Mouse (Mus musculus) central nervous system, embryonic 18 days (tissue): Measurements from ENCODE around the gene Olfr727. TPM values are rescaled to one million over a fixed set of nuclear protein-coding genes. Genes with fewer than 3 reads are reported as not detected.

ENCODE experiments used
- polyA plus RNA-seq: library from polyadenylated mRNA; depleted of rRNA; stranded (reverse); fragments of >200 nt; gene quantifications from 2 replicates; pipeline ENCODE4 v1.2.3, GENCODE M21; 2012; rRNA removed

Olfr727 gene
- not detected in 2 replicates for polyA plus RNA-seq

GRCm38 (mm10) chr14:50122886-50123285 is at the start of gene Olfr727:
Gene Olfr727, plus strand, starts transcription at chr14:50123186.

GRCm38 (mm10) chr14:50090853-50091252 is 32.1 kb upstream of the Olfr727 start, which contains the start of gene Olfr726:
Gene Olfr726, minus strand, starts transcription at chr14:50090953.

GRCm38 (mm10) chr14:50142580-50142979 is 19.6 kb downstream of the Olfr727 start, which contains the start of gene Olfr728:
Gene Olfr728, minus strand, starts transcription at chr14:50142680.

GRCm38 (mm10) chr14:50152810-50153209 is 29.8 kb downstream of the Olfr727 start, which contains the start of gene Olfr729:
Gene Olfr729, minus strand, starts transcription at chr14:50152910.

Other genes with a start within 250 kb of the Olfr727 start
- gene Olfr722, start 221.2 kb upstream of the Olfr727 start, polyA plus RNA-seq, result not detected in 2 replicates
- gene Olfr723, start 191.4 kb upstream of the Olfr727 start, polyA plus RNA-seq, result not detected in 2 replicates
- gene Olfr724, start 159.9 kb upstream of the Olfr727 start, polyA plus RNA-seq, result not detected in 2 replicates
- gene Olfr725, start 82.8 kb upstream of the Olfr727 start, polyA plus RNA-seq, result not detected in 2 replicates
- not detected in 2 replicates for gene Olfr726, start 32.2 kb upstream of the Olfr727 start, polyA plus RNA-seq
- not detected in 2 replicates for gene Olfr728, start 19.5 kb downstream of the Olfr727 start, polyA plus RNA-seq
- not detected in 2 replicates for gene Olfr729, start 29.7 kb downstream of the Olfr727 start, polyA plus RNA-seq
- gene Olfr730, start 65.0 kb downstream of the Olfr727 start, polyA plus RNA-seq, result not detected in 2 replicates
- gene Olfr731, start 118.7 kb downstream of the Olfr727 start, polyA plus RNA-seq, result not detected in 2 replicates
- not detected in 2 replicates for gene Olfr732, start 161.0 kb downstream of the Olfr727 start, polyA plus RNA-seq
- gene Olfr733, start 178.3 kb downstream of the Olfr727 start, polyA plus RNA-seq, result not detected in 2 replicates
- gene Olfr734, start 203.6 kb downstream of the Olfr727 start, polyA plus RNA-seq, result not detected in 2 replicates
- gene Olfr735, start 225.7 kb downstream of the Olfr727 start, polyA plus RNA-seq, result not detected in 2 replicates
- gene Tlr11, start 234.7 kb downstream of the Olfr727 start, polyA plus RNA-seq, result not detected in 2 replicates